Mouse (Mus musculus) CH12.LX (cell line): ENCODE data around the gene Rpl9-ps6.

Source experiments
- BHLHE40 ChIP-seq: IDR thresholded peaks from 2 replicates; pipeline ENCODE4 v1.6.1; 2011; ENCODE audit warnings: mild to moderate bottlenecking, low read depth, low read length, improper control_type of control experiment
- CTCF ChIP-seq, 2 experiments: IDR thresholded peaks in 1 of 2; conservative IDR thresholded peaks in 1 of 2; 2 replicates each; pipeline ENCODE4 v1.5.1; 2011 to 2012; ENCODE audit warnings: low read depth in 2 of 2, low read length in 2 of 2, improper control_type of control experiment in 1 of 2, inconsistent platforms in 1 of 2, mild to moderate bottlenecking in 1 of 2, moderate library complexity in 1 of 2
- E2F4 ChIP-seq: IDR thresholded peaks from 2 replicates; pipeline ENCODE4 v1.6.1; 2011; ENCODE audit warnings: low read depth, low read length, improper control_type of control experiment; ENCODE audit not compliant: insufficient replicate concordance
- EP300 ChIP-seq: IDR thresholded peaks from 2 replicates; pipeline ENCODE4 v1.6.1; 2011; ENCODE audit warnings: low read length, improper control_type of control experiment
- HCFC1 ChIP-seq: IDR thresholded peaks from 2 replicates; pipeline ENCODE4 v1.6.1; 2012; ENCODE audit warnings: low read depth, mild to moderate bottlenecking, inconsistent platforms, low read length, improper control_type of control experiment
- JUND ChIP-seq: conservative IDR thresholded peaks from 2 replicates; pipeline ENCODE4 v1.6.1; 2011; ENCODE audit warnings: low read depth, low read length, improper control_type of control experiment
- MXI1 ChIP-seq: IDR thresholded peaks from 2 replicates; pipeline ENCODE4 v1.6.1; 2011; ENCODE audit warnings: mild to moderate bottlenecking, low read depth, low read length, improper control_type of control experiment
- NRF1 ChIP-seq: IDR thresholded peaks from 2 replicates; pipeline ENCODE4 v1.6.1; 2014; ENCODE audit warnings: low read depth, mild to moderate bottlenecking, inconsistent platforms, low read length, improper control_type of control experiment, moderate library complexity
- POLR2A ChIP-seq: IDR thresholded peaks from 2 replicates; pipeline ENCODE4 v1.6.1; 2011; ENCODE audit warnings: low read depth, mild to moderate bottlenecking, improper control_type of control experiment, low read length
- POLR2AphosphoS2 ChIP-seq: IDR thresholded peaks from 2 replicates; pipeline ENCODE4 v1.6.1; 2011; ENCODE audit warnings: low read depth, low read length, improper control_type of control experiment
- SIN3A ChIP-seq: IDR thresholded peaks from 2 replicates; pipeline ENCODE4 v1.6.1; 2012; ENCODE audit warnings: low read length, improper control_type of control experiment, inconsistent platforms
- TCF12 ChIP-seq: IDR thresholded peaks from 2 replicates; pipeline ENCODE4 v1.6.1; 2014; ENCODE audit warnings: low read depth, mild to moderate bottlenecking, inconsistent platforms, low read length, improper control_type of control experiment
- USF1 ChIP-seq: IDR thresholded peaks from 2 replicates; pipeline ENCODE4 v1.6.1; 2014; ENCODE audit warnings: low read depth, mild to moderate bottlenecking, inconsistent platforms, low read length, improper control_type of control experiment
- ZC3H11A ChIP-seq: IDR thresholded peaks from 2 replicates; pipeline ENCODE4 v1.6.1; 2012; ENCODE audit warnings: low read depth, mild to moderate bottlenecking, inconsistent platforms, low read length, improper control_type of control experiment

DNA sequence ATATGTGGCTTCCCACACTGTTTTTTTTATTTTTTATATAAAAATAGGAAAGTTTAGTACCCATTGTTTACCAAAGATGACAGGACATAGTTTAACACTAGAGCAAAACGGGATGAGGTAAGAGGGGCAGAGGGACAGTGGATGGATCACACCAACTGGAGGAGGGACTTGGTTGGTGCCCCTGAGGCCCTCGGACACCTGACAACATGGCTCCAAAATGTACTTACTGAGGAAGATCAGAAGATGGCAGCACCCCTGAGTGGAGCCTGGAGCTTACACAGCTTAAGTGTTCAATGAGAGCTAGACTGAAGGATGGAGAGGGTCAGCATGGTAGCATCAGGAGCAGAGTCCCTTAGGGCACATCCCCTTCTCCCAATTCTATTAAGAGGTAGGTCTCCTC lies 27.0 kb downstream of the Rpl9-ps6 start:
- TF ChIP-seq EP300 (no peak), CTCF (conservative IDR thresholded peaks at IDR 0.05 in 1 of 2, IDR thresholded peaks at IDR 0.05 in 1 of 2; ENCODE audit: low read depth in 2 of 2, low read length in 2 of 2) (no peak), ZC3H11A (no peak), POLR2AphosphoS2 (no peak), NRF1 (no peak), SIN3A (no peak), TCF12 (no peak), USF1 (no peak), MXI1 (no peak), POLR2A (no peak), HCFC1 (no peak), BHLHE40 (no peak), E2F4 (no peak), JUND (no peak)
